Comparison of ENCODE assay signal across 8 mouse cellular contexts in genomic region chr2:157367991-157368390, GRCm38 (mm10). TPM values are rescaled to one million over a fixed set of nuclear protein-coding genes. Genes with fewer than 3 reads are reported as not detected.
DNase-seq lines count a peak whose midpoint lies in the region; ATAC-seq and TF ChIP-seq lines count a peak whose summit lies in the region.

No protein-coding gene starts in this region.

- WGBS in heart, embryonic 10.5 days: 5% methylated on average over 13 of the region's 13 CpGs
- 10% methylated on average over 13 of the region's 13 CpGs for WGBS in forebrain, embryonic 13.5 days
- 1% methylated on average over 13 of the region's 13 CpGs for WGBS in liver, embryonic 13.5 days (ENCODE audit: insufficient replicate concordance)

- ATAC-seq in forebrain, embryonic 13.5 days: no peak
- peak; percentile 58 for ATAC-seq in liver, embryonic 13.5 days (ENCODE audit: low read depth)

- no peaks in the 10 kb centered on the region for H3K36me3 ChIP-seq in heart, embryonic 10.5 days
- H3K36me3 ChIP-seq in CH12.LX (replicated peaks in 1 of 2; ENCODE audit: control insufficient read depth in 1 of 2, insufficient read depth in 1 of 2, low read length in 1 of 2): peaks cover 0 to 33% of the 10 kb centered on the region in 2 experiments
- H3K36me3 ChIP-seq in forebrain, embryonic 13.5 days (ENCODE audit: poor library complexity, severe bottlenecking): no peaks in the 10 kb centered on the region
- peaks cover 8% of the 10 kb centered on the region for H3K36me3 ChIP-seq in liver, embryonic 13.5 days

- H3K9ac ChIP-seq in CH12.LX (ENCODE audit: insufficient read depth, low read depth): peak overlapping the region; percentile 76
- peak overlapping the region; percentile 95 for H3K9ac ChIP-seq in forebrain, embryonic 13.5 days
- peak overlapping the region; percentile 95 for H3K9ac ChIP-seq in liver, embryonic 13.5 days

- in situ Hi-C loops in CH12.LX (cut with MboI; ENCODE audit: low pct_ligation_motif_present, low pct_unique_long_range_greater_than_20kb, low sequenced_read_pairs): no loop called here

- TF ChIP-seq CTCF in CH12.LX (conservative IDR thresholded peaks at IDR 0.05 in 1 of 2, IDR thresholded peaks at IDR 0.05 in 1 of 2; ENCODE audit: low read depth in 2 of 2, low read length in 2 of 2): no peak

- H3K9me3 ChIP-seq in heart, embryonic 10.5 days: no peaks in the 10 kb centered on the region
- no peaks in the 10 kb centered on the region for H3K9me3 ChIP-seq in CH12.LX (replicated peaks; ENCODE audit: low read length)
- H3K9me3 ChIP-seq in forebrain, embryonic 13.5 days (replicated peaks): no peaks in the 10 kb centered on the region
- H3K9me3 ChIP-seq in liver, embryonic 13.5 days (replicated peaks): no peaks in the 10 kb centered on the region

- H3K4me1 ChIP-seq in heart, embryonic 10.5 days: peaks cover 21% of the 10 kb centered on the region
- peaks cover 5 to 20% of the 10 kb centered on the region in 2 experiments; a peak in 3 of 4 replicates for H3K4me1 ChIP-seq in CH12.LX (ENCODE audit: control insufficient read depth in 1 of 2, insufficient read depth in 2 of 2)
- peaks cover 23% of the 10 kb centered on the region for H3K4me1 ChIP-seq in forebrain, embryonic 13.5 days
- peaks cover 26% of the 10 kb centered on the region for H3K4me1 ChIP-seq in liver, embryonic 13.5 days (replicated peaks)

- TF ChIP-seq POLR2A in CH12.LX (IDR thresholded peaks at IDR 0.05; ENCODE audit: low read depth, low read length): no peak

- H3K27ac ChIP-seq in heart, embryonic 10.5 days: peak overlapping the region; percentile 94
- H3K27ac ChIP-seq in CH12.LX (ENCODE audit: insufficient read depth, low read depth): peak overlapping the region; percentile 21; the same call in 1 of the 2 replicates
- H3K27ac ChIP-seq in forebrain, embryonic 13.5 days: peak overlapping the region; percentile 87
- H3K27ac ChIP-seq in liver, embryonic 13.5 days: peak overlapping the region; percentile 97

- dilution Hi-C loops in CH12.LX (cut with MboI; ENCODE audit: extremely low pct_ligation_motif_present, extremely low pct_unique_long_range_greater_than_20kb, low sequenced_read_pairs): no loop called here

- DNase-seq in heart, embryonic 10.5 days (ENCODE audit: low spot score): no peak
- no peak for DNase-seq in heart, adult 11 months
- DNase-seq in CH12.LX (ENCODE audit: extremely low read depth): peak; percentile 30
- no peak for DNase-seq in liver, embryonic 13.5 days
- DNase-seq in right cerebral cortex, postnatal 36 days (ENCODE audit: low spot score in 2 of 2): no peak
- DNase-seq in natural killer cell, adult 2 months (ENCODE audit: low spot score in 2 of 2): no peak
- no peak for DNase-seq in gastrocnemius, adult 8-10 months (ENCODE audit: low spot score in 2 of 2)

- no peak for TF ChIP-seq RAD21 in CH12.LX (IDR thresholded peaks at IDR 0.05; ENCODE audit: low read depth, low read length)

- H3K4me2 ChIP-seq in CH12.LX (ENCODE audit: insufficient read depth, low read depth, poor library complexity, severe bottlenecking): peak overlapping the region; percentile 41
- peak overlapping the region; percentile 89 for H3K4me2 ChIP-seq in forebrain, embryonic 13.5 days
- H3K4me2 ChIP-seq in liver, embryonic 13.5 days: peak overlapping the region; percentile 82

- peaks cover 16% of the 10 kb centered on the region for H3K79me2 ChIP-seq in CH12.LX (replicated peaks; ENCODE audit: control insufficient read depth, extremely low read depth, insufficient read depth, poor library complexity, severe bottlenecking)

- TF ChIP-seq EP300 in CH12.LX (IDR thresholded peaks at IDR 0.05; ENCODE audit: low read length): no peak

- peak overlapping the region; percentile 80 for H3K4me3 ChIP-seq in heart, embryonic 10.5 days
- H3K4me3 ChIP-seq in CH12.LX (replicated peaks in 1 of 3; ENCODE audit: low read depth in 2 of 3, low read length in 2 of 3, poor library complexity in 1 of 3): peak overlapping the region; percentile 87 to 94 (median 93)
- H3K4me3 ChIP-seq in forebrain, embryonic 13.5 days: peak overlapping the region; percentile 75
- peak overlapping the region; percentile 91 for H3K4me3 ChIP-seq in liver, embryonic 13.5 days (replicated peaks)

- no peaks in the 10 kb centered on the region for H3K27me3 ChIP-seq in heart, embryonic 10.5 days (ENCODE audit: insufficient read depth, poor library complexity, severe bottlenecking)
- no peaks in the 10 kb centered on the region for H3K27me3 ChIP-seq in CH12.LX (replicated peaks)
- H3K27me3 ChIP-seq in forebrain, embryonic 13.5 days: no peaks in the 10 kb centered on the region
- H3K27me3 ChIP-seq in liver, embryonic 13.5 days: no peaks in the 10 kb centered on the region

TF ChIP-seq in CH12.LX, 34 proteins besides CTCF, POLR2A, EP300 and RAD21:
- TF ChIP-seq USF2 (conservative IDR thresholded peaks at IDR 0.05; ENCODE audit: low read depth, low read length): no peak
- no peak for TF ChIP-seq MEF2A (IDR thresholded peaks at IDR 0.05; ENCODE audit: borderline replicate concordance, low read depth, low read length)
- TF ChIP-seq ELF1 (IDR thresholded peaks at IDR 0.05; ENCODE audit: low read depth, low read length): no peak
- TF ChIP-seq SMC3 (IDR thresholded peaks at IDR 0.05; ENCODE audit: low read depth, low read length): no peak
- no peak for TF ChIP-seq MAZ (IDR thresholded peaks at IDR 0.05; ENCODE audit: low read depth, low read length)
- TF ChIP-seq PAX5 (IDR thresholded peaks at IDR 0.05; ENCODE audit: low read length): no peak
- no peak for TF ChIP-seq NELFE (IDR thresholded peaks at IDR 0.05; ENCODE audit: low read depth, low read length)

RNA-seq across cellular contexts. Expression of gene Manbal, which starts 0.6 kb away (rescaled TPM):
- polyA plus RNA-seq in heart, embryonic 10.5 days (2016; fragmentation: Nextera tagmentation; extraction: Ambion mirVana): 63.2 and 68.2 TPM in 2 replicates
- total RNA-seq in CH12.LX (2012; rRNA removed) (15.4 and 17.0 TPM in 2 replicates), CH12.LX (2014; rRNA removed) (10.8 and 13.7 TPM in 2 replicates)
- 21.7 and 29.4 TPM in 2 replicates for polyA plus RNA-seq in CH12.LX (2012; ENCODE audit: insufficient read length, low read depth)
- 89.9 and 95.2 TPM in 2 replicates for polyA plus RNA-seq in forebrain, embryonic 13.5 days (2015; fragmentation: Nextera tagmentation; extraction: Ambion mirVana)
- 25.4 and 25.6 TPM in 2 replicates for polyA plus RNA-seq in liver, embryonic 13.5 days (2015; fragmentation: Nextera tagmentation; extraction: Ambion mirVana)
- 10 to 100 TPM; 16.4 to 18.4 (median 17.4) TPM for total RNA-seq in gastrocnemius, adult 8-10 months (2022)

RNA-seq across cellular contexts. Expression of gene Ghrh, which starts 20.7 kb away (rescaled TPM):
- not detected in 2 replicates for polyA plus RNA-seq in heart, embryonic 10.5 days (2016; fragmentation: Nextera tagmentation; extraction: Ambion mirVana)
- total RNA-seq in CH12.LX (2012; rRNA removed): not detected in 2 replicates
- not detected in 2 replicates for total RNA-seq in CH12.LX (2014; rRNA removed)
- not detected in 2 replicates for polyA plus RNA-seq in CH12.LX (2012; ENCODE audit: insufficient read length, low read depth)
- polyA plus RNA-seq in forebrain, embryonic 13.5 days (2015; fragmentation: Nextera tagmentation; extraction: Ambion mirVana): 2.5 TPM in 2 replicates
- polyA plus RNA-seq in liver, embryonic 13.5 days (2015; fragmentation: Nextera tagmentation; extraction: Ambion mirVana): not detected in 2 replicates
- total RNA-seq in gastrocnemius, adult 8-10 months (2022): not detected

RNA-seq across cellular contexts. Expression of gene Src, which starts 50.3 kb away (rescaled TPM):
- polyA plus RNA-seq in heart, embryonic 10.5 days (2016; fragmentation: Nextera tagmentation; extraction: Ambion mirVana): 9.3 and 12.7 TPM in 2 replicates
- total RNA-seq in CH12.LX (2012; rRNA removed) (0.25 and 0.29 TPM in 2 replicates), CH12.LX (2014; rRNA removed) (0.20 and 0.31 TPM in 2 replicates)
- polyA plus RNA-seq in CH12.LX (2012; ENCODE audit: insufficient read length, low read depth): 0.37 and 0.38 TPM in 2 replicates
- 28.9 and 35.1 TPM in 2 replicates for polyA plus RNA-seq in forebrain, embryonic 13.5 days (2015; fragmentation: Nextera tagmentation; extraction: Ambion mirVana)
- polyA plus RNA-seq in liver, embryonic 13.5 days (2015; fragmentation: Nextera tagmentation; extraction: Ambion mirVana): 2.0 TPM in 2 replicates
- 1 to 10 TPM; 1.3 to 2.3 (median 1.7) TPM for total RNA-seq in gastrocnemius, adult 8-10 months (2022)

Comparison
In these comparisons a context has a peak if more than half of its experiments do, and no peak if none do; other contexts are left out.
1. H3K27ac ChIP-seq: peak in every context shown above with its lines; median percentile 97 in liver, embryonic 13.5 days; 94 in heart, embryonic 10.5 days; 87 in forebrain, embryonic 13.5 days; 21 in CH12.LX.